Mouse (Mus musculus): Measurements from ENCODE around the gene Gm42669. TPM values are rescaled to one million over a fixed set of nuclear protein-coding genes. Genes with fewer than 3 reads are reported as not detected.

Gene Gm42669
- total and polyA plus RNA-seq, 2 experiments from 2014 or later = 0.16 to 0.64 TPM

DNA sequence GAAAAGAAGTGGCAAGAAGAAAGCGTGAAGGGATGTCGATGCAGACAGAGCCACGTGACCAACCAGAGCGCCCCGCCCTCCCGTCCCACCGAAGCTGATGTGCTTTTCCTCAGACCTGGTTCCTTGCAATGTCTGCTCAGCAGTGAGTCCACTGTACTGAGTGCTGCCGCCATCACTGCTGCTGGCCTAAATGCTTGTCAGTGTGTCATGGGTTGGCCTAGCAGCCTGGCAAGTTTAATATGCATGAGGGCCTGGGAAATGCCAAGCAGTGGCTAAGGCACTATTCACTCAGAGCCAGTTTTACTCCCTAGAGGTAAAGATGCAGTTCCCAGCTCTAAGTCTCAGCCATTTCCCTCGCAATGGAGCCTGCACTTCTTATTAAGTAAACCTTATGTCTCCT is 61.7 kb downstream of the Gm42669 start:
- 82% methylated on average over 9 of the region's 9 CpGs for whole genome bisulfite sequencing
- Histone ChIP-seq H3K4me1 (ENCODE audit: insufficient read depth, low read length) (no peaks in the 10 kb centered on the region), H3K4me3 (ENCODE audit: low read length) (no peak overlapping the region), H3K36me3 (ENCODE audit: insufficient read depth, low read length) (peaks cover 20% of the 10 kb centered on the region), H3K27ac (peak overlapping the region; percentile 51; the same call in 1 of the 2 replicates), H3K9ac (replicated peaks; ENCODE audit: low read length) (no peak overlapping the region), H3K27me3 (ENCODE audit: insufficient read depth, low read length) (no peaks in the 10 kb centered on the region), H3K9me3 (ENCODE audit: low read length) (no peaks in the 10 kb centered on the region), H3K4me2 (ENCODE audit: low read depth, low read length) (no peak overlapping the region)
- peak; percentile 48 for DNase-seq (ENCODE audit: low spot score)
- no peak for TF ChIP-seq CTCF (IDR thresholded peaks at IDR 0.05; ENCODE audit: low read depth)
- peak; percentile 79 for ATAC-seq

- 1% methylated on average over 47 of the region's 64 CpGs for WGBS
- Histone ChIP-seq H3K9ac (replicated peaks; ENCODE audit: low read length) (peak within 1 kb of the TSS; percentile 71), H3K4me3 (ENCODE audit: low read length) (peak within 1 kb of the TSS; percentile 58), H3K9me3 (ENCODE audit: low read length) (no peaks in the 10 kb centered on the region), H3K4me2 (ENCODE audit: low read depth, low read length) (peak within 1 kb of the TSS; percentile 74), H3K36me3 (ENCODE audit: insufficient read depth, low read length) (peaks cover 14% of the 10 kb centered on the region), H3K27ac (peak within 1 kb of the TSS; percentile 88), H3K27me3 (ENCODE audit: insufficient read depth, low read length) (no peaks in the 10 kb centered on the region), H3K4me1 (ENCODE audit: insufficient read depth, low read length) (peaks cover 4% of the 10 kb centered on the region; the same call in 1 of the 2 replicates)
- ATAC-seq = peak; percentile 98
- peak; percentile 93 for DNase-seq (ENCODE audit: low spot score)
- TF ChIP-seq CTCF (IDR thresholded peaks at IDR 0.05; ENCODE audit: low read depth) = peak; percentile 33
These were observed 90.1 kb downstream of the Gm42669 start, which contains the start of the genes Rpap2 and Glmn for GRCm38 (mm10) chr5:107597301-107598077. Rpap2 (plus strand) TSS chr5:107597373. Glmn (minus strand) TSS chr5:107597888.

- Histone ChIP-seq H3K9me3 (ENCODE audit: low read length) (no peaks in the 10 kb centered on the region), H3K27me3 (ENCODE audit: insufficient read depth, low read length) (no peaks in the 10 kb centered on the region), H3K4me3 (ENCODE audit: low read length) (peak overlapping the region; percentile 58), H3K27ac (peak overlapping the region; percentile 88), H3K36me3 (ENCODE audit: insufficient read depth, low read length) (peaks cover 17% of the 10 kb centered on the region), H3K4me1 (ENCODE audit: insufficient read depth, low read length) (peaks cover 4% of the 10 kb centered on the region; the same call in 1 of the 2 replicates), H3K4me2 (ENCODE audit: low read depth, low read length) (peak overlapping the region; percentile 74), H3K9ac (replicated peaks; ENCODE audit: low read length) (peak overlapping the region; percentile 71)
- WGBS = 26% methylated on average over 4 of the region's 4 CpGs
- no peak for DNase-seq (ENCODE audit: low spot score)
- no peak for ATAC-seq
- TF ChIP-seq CTCF (IDR thresholded peaks at IDR 0.05; ENCODE audit: low read depth) = no peak
These were observed 91.0 kb downstream of the Gm42669 start for GRCm38 (mm10) chr5:107598380-107598779.

DNA sequence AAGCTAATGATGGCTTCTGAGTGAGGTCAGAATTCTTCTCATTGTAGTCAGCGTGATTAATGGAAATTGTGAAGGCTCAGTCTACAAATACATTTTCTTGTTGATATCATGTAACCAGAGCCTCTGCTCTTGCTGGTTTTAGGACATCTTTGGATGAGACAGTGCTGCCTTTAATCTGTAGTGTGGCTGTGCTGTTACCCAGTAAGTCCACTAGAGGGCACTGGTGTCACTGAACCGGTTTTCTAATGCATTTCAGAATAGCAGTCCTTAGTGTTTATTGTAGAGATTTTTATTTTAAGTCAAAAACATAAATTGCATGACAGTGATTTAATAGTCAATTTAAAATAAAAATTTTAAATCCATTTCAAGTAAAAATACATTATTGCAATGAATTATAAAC is 103.8 kb downstream of the Gm42669 start:
- ATAC-seq (0 out of 2 replicates have a peak, but pooled peaks have one; percentile 64), DNase-seq (ENCODE audit: low spot score) (peak; percentile 84)
- Histone ChIP-seq H3K27me3 (ENCODE audit: insufficient read depth, low read length) (no peaks in the 10 kb centered on the region), H3K9ac (replicated peaks; ENCODE audit: low read length) (no peak overlapping the region), H3K9me3 (ENCODE audit: low read length) (no peaks in the 10 kb centered on the region), H3K4me1 (ENCODE audit: insufficient read depth, low read length) (no peaks in the 10 kb centered on the region), H3K27ac (no peak overlapping the region), H3K36me3 (ENCODE audit: insufficient read depth, low read length) (peaks cover 13% of the 10 kb centered on the region), H3K4me3 (ENCODE audit: low read length) (no peak overlapping the region), H3K4me2 (ENCODE audit: low read depth, low read length) (no peak overlapping the region)
- peak; percentile 92 for TF ChIP-seq CTCF (IDR thresholded peaks at IDR 0.05; ENCODE audit: low read depth)
- WGBS = 2% methylated on average over 2 of the region's 2 CpGs

GRCm38 (mm10) chr5:107617986-107618385 is 110.6 kb downstream of the Gm42669 start:
- no peaks in the 10 kb centered on the region for H3K27me3 ChIP-seq (ENCODE audit: insufficient read depth, low read length)
- WGBS = 83% methylated on average over 6 of the region's 6 CpGs

GRCm38 (mm10) chr5:107621327-107621726 is 113.9 kb downstream of the Gm42669 start:
- Histone ChIP-seq H3K4me3 (ENCODE audit: low read length) (no peak overlapping the region), H3K4me2 (ENCODE audit: low read depth, low read length) (no peak overlapping the region), H3K27me3 (ENCODE audit: insufficient read depth, low read length) (no peaks in the 10 kb centered on the region), H3K4me1 (ENCODE audit: insufficient read depth, low read length) (no peaks in the 10 kb centered on the region), H3K9me3 (ENCODE audit: low read length) (no peaks in the 10 kb centered on the region), H3K27ac (no peak overlapping the region), H3K9ac (replicated peaks; ENCODE audit: low read length) (no peak overlapping the region), H3K36me3 (ENCODE audit: insufficient read depth, low read length) (peaks cover 20% of the 10 kb centered on the region; the same call in 1 of the 2 replicates)
- no peak for DNase-seq (ENCODE audit: low spot score)
- 92% methylated on average over 3 of the region's 3 CpGs for WGBS
- no peak for TF ChIP-seq CTCF (IDR thresholded peaks at IDR 0.05; ENCODE audit: low read depth)
- no peak for ATAC-seq

More at GRCm38 (mm10) chr5:107617986-107618385, 110.6 kb downstream of the Gm42669 start:
- TF ChIP-seq CTCF (IDR thresholded peaks at IDR 0.05; ENCODE audit: low read depth) = no peak
- no peaks in the 10 kb centered on the region for H3K9me3 ChIP-seq (ENCODE audit: low read length)
- no peak for ATAC-seq
- H3K4me1 ChIP-seq (ENCODE audit: insufficient read depth, low read length) = no peaks in the 10 kb centered on the region
- peaks cover 25% of the 10 kb centered on the region for H3K36me3 ChIP-seq (ENCODE audit: insufficient read depth, low read length)
- no peak overlapping the region for H3K9ac ChIP-seq (replicated peaks; ENCODE audit: low read length)
- no peak for DNase-seq (ENCODE audit: low spot score)
- no peak overlapping the region for H3K27ac ChIP-seq
- H3K4me2 ChIP-seq (ENCODE audit: low read depth, low read length) = no peak overlapping the region
- H3K4me3 ChIP-seq (ENCODE audit: low read length) = no peak overlapping the region

Other genes with a start within 250 kb of the Gm42669 start
- gene Tgfbr3, start 218.0 kb upstream of the Gm42669 start, total RNA-seq (2014; rRNA removed) = 21.7 and 21.8 TPM in 2 replicates
- gene Tgfbr3, start 218.0 kb upstream of the Gm42669 start, polyA plus RNA-seq (2015; fragmentation: Nextera tagmentation; extraction: Ambion mirVana) = 4.6 and 4.8 TPM in 2 replicates
- gene Brdt, start 176.5 kb upstream of the Gm42669 start, total RNA-seq (2014; rRNA removed) = 4.8 and 5.1 TPM in 2 replicates
- gene Brdt, start 176.5 kb upstream of the Gm42669 start, polyA plus RNA-seq (2015; fragmentation: Nextera tagmentation; extraction: Ambion mirVana) = 3.8 and 4.7 TPM in 2 replicates
- 1.8 and 8.1 TPM in 2 replicates for gene Ephx4, start 104.9 kb upstream of the Gm42669 start, total RNA-seq (2014; rRNA removed)
- gene Ephx4, start 104.9 kb upstream of the Gm42669 start, polyA plus RNA-seq (2015; fragmentation: Nextera tagmentation; extraction: Ambion mirVana) = 5.5 and 5.9 TPM in 2 replicates
- gene Lpcat2b, start 76.1 kb upstream of the Gm42669 start, total RNA-seq (2014; rRNA removed) = not detected in 2 replicates
- gene Lpcat2b, start 76.1 kb upstream of the Gm42669 start, polyA plus RNA-seq (2015; fragmentation: Nextera tagmentation; extraction: Ambion mirVana) = not detected in 2 replicates
- 26.5 and 28.8 TPM in 2 replicates for gene Btbd8, start 69.6 kb upstream of the Gm42669 start, total RNA-seq (2014; rRNA removed)
- 22.4 and 23.0 TPM in 2 replicates for gene Btbd8, start 69.6 kb upstream of the Gm42669 start, polyA plus RNA-seq (2015; fragmentation: Nextera tagmentation; extraction: Ambion mirVana)
- 0.10 and 0.18 TPM in 2 replicates for gene 1700028K03Rik, start 27.1 kb downstream of the Gm42669 start, total RNA-seq (2014; rRNA removed)
- gene 1700028K03Rik, start 27.1 kb downstream of the Gm42669 start, polyA plus RNA-seq (2015; fragmentation: Nextera tagmentation; extraction: Ambion mirVana) = 0.25 and 0.34 TPM in 2 replicates
- gene Rpap2, start 89.8 kb downstream of the Gm42669 start, total RNA-seq (2014; rRNA removed) = 11.1 and 14.3 TPM in 2 replicates
- 21.5 and 23.4 TPM in 2 replicates for gene Rpap2, start 89.8 kb downstream of the Gm42669 start, polyA plus RNA-seq (2015; fragmentation: Nextera tagmentation; extraction: Ambion mirVana)
- 6.6 and 17.8 TPM in 2 replicates for gene Glmn, start 90.3 kb downstream of the Gm42669 start, total RNA-seq (2014; rRNA removed)
- 32.6 and 33.6 TPM in 2 replicates for gene Glmn, start 90.3 kb downstream of the Gm42669 start, polyA plus RNA-seq (2015; fragmentation: Nextera tagmentation; extraction: Ambion mirVana)
- 0.05 TPM in 1 of 2 replicates, not detected in the other for gene Gfi1, start 218.4 kb downstream of the Gm42669 start, total RNA-seq (2014; rRNA removed)
- gene Gfi1, start 218.4 kb downstream of the Gm42669 start, polyA plus RNA-seq (2015; fragmentation: Nextera tagmentation; extraction: Ambion mirVana) = 0.06 TPM in 1 of 2 replicates, not detected in the other